Mouse (Mus musculus) liver, postnatal 0 days (tissue): Measurements from ENCODE around the gene Dpp8.

ENCODE experiments used
- CTCF ChIP-seq: sonication (generic); IDR thresholded peaks from 2 replicates; pipeline ENCODE4 v1.5.1; 2016; ENCODE audit warnings: antibody characterized with exemption, low read depth
- EP300 ChIP-seq: IDR thresholded peaks from 2 replicates; pipeline ENCODE4 v1.6.1; 2016; ENCODE audit warnings: antibody characterized with exemption, low read depth, mild to moderate bottlenecking

DNA sequence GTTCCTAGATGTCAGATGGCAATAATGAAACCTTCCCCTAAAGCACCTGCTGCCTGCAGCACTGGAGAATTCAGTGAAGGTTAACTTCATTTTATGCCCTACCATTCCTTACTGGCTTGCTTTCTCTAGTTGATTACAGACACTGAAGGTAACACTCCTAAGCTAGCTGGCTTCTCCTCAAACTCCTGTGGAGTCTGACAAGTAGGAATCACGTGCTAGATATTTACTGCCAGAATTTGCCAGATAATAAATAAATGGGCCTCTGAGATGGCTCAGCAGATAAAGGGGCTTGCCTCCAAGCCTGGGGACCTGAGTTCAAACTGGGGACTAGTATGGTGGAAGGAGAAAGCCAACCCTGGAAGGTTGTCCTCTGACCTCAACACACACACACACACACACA, 54.6 kb downstream of the Dpp8 start:
- TF ChIP-seq EP300 (no peak), CTCF (no peak)
